In genomic region chr8:47636032-47636431, GRCm38 (mm10) we compare ENCODE assay signal across 13 mouse cellular contexts.
"Had no signal": no experiment of that assay in that cellular context is flagged by ENCODE, and none has a peak within 500 bp of the region (broad histone marks: within the 10 kb centered on the region; RNA-seq: fewer than 3 reads in every experiment).

No protein-coding gene starts in this region.

- H3K27ac ChIP-seq: kidney, embryonic 15.5 days; limb, embryonic 13.5 days; liver, embryonic 14.5 days; midbrain, embryonic 12.5 days; stomach, embryonic 15.5 days had no signal

- H3K4me3 ChIP-seq: kidney, embryonic 15.5 days; limb, embryonic 13.5 days; midbrain, embryonic 12.5 days; stomach, embryonic 15.5 days had no signal

- H3K9ac ChIP-seq: kidney, embryonic 15.5 days; limb, embryonic 13.5 days; liver, embryonic 14.5 days; midbrain, embryonic 12.5 days; stomach, embryonic 15.5 days had no signal

- H3K36me3 ChIP-seq: kidney, embryonic 15.5 days; limb, embryonic 13.5 days; midbrain, embryonic 12.5 days; stomach, embryonic 15.5 days had no signal

- DNase-seq: kidney, postnatal 14 days; left cerebral cortex, postnatal 4 days; lung, adult 2 months; lung, postnatal 10 days; lung, postnatal 4 days; right cerebral cortex, postnatal 14 days; thymus, adult 2 months; thymus, postnatal 25 days had no signal

- H3K4me1 ChIP-seq: kidney, embryonic 15.5 days; midbrain, embryonic 12.5 days had no signal

- H3K9me3 ChIP-seq: kidney, embryonic 15.5 days; midbrain, embryonic 12.5 days; stomach, embryonic 15.5 days had no signal

- H3K4me2 ChIP-seq: kidney, embryonic 15.5 days; limb, embryonic 13.5 days; midbrain, embryonic 12.5 days; stomach, embryonic 15.5 days had no signal

- H3K27me3 ChIP-seq: kidney, embryonic 15.5 days; limb, embryonic 13.5 days; midbrain, embryonic 12.5 days; stomach, embryonic 15.5 days had no signal
